Mouse (Mus musculus) ES-Bruce4 (cell line): ENCODE data around the gene Lhb.

Source experiments
- CTCF ChIP-seq: IDR thresholded peaks from one replicate; pipeline ENCODE4 v1.8.1; 2011; ENCODE audit warnings: low read depth, low read length
- POLR2A ChIP-seq: IDR thresholded peaks from one replicate; pipeline ENCODE4 v1.8.1; 2011; ENCODE audit warnings: low read length; ENCODE audit not compliant: insufficient read depth

- TF ChIP-seq POLR2A, result no peak
- TF ChIP-seq CTCF, result no peak
Observed at GRCm38 (mm10) chr7:45374620-45375019, 46.0 kb upstream of the Lhb start.
